Mouse (Mus musculus) brain, adult 2 months (tissue): Measurements from ENCODE around the gene Stk11.

Source experiments
- DNase-seq: peaks from one replicate; pipeline ENCODE4 v3.0.0; 2011; ENCODE audit warnings: low read depth, low spot score

Gene Stk11

DNA sequence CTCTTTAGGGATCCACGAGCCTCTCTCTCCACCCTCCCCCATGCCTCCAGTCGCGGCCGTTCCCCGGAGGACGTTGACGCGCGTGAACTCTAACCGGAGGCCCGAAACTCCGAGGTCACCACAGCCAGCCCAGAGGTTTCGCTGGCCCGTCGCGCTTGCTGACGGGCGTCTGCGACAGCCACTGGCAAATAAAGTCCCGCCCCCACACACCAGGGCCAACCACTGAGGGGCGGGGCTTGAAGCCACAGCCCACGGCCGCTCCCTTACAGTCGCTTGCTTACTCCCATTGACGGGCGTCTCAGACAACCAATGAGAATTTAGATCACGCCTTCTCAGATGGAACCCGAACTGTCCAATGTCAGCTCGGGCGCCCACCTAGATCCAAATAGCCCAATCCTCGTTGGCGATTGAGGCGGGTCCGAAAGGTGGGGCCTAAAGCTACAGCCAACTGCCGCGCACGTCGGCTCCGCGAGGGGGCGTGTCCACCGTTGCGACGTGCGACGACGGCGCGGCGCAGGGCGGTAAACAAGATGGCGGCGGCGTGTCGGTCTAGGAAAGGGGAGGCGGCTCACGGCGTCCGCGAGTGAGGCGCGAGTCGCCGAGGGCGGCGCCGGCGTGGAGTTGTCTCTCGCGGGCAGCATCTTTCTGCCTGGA is at the start of gene Stk11:
Gene Stk11 (plus strand): TSS at position 514 of the 654 bp plus-strand sequence.
- DNase-seq: peak; percentile 100

DNA sequence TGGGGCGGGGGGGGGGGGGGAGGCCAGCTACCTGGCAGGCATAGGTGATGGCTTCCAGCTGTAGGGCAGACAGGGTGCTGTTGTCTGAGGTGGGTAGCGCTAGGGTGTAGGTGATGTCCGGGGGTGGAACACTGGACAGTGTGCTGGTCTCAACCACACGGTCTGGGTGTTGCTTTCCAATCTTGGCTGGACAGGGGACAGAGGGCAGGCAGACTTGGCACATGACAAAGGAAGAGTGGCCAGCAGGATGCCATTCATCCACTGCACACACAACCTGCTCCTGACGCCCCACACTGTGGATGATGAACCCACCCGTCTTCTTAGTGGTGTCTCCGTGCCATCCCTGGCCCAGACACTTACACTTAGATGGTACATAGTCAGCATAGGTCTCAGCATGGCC is 46.4 kb upstream of the Stk11 start:
- DNase-seq: no peak

GRCm38 (mm10) chr10:80069948-80070450 is 45.6 kb upstream of the Stk11 start:
- DNase-seq: no peak

DNA sequence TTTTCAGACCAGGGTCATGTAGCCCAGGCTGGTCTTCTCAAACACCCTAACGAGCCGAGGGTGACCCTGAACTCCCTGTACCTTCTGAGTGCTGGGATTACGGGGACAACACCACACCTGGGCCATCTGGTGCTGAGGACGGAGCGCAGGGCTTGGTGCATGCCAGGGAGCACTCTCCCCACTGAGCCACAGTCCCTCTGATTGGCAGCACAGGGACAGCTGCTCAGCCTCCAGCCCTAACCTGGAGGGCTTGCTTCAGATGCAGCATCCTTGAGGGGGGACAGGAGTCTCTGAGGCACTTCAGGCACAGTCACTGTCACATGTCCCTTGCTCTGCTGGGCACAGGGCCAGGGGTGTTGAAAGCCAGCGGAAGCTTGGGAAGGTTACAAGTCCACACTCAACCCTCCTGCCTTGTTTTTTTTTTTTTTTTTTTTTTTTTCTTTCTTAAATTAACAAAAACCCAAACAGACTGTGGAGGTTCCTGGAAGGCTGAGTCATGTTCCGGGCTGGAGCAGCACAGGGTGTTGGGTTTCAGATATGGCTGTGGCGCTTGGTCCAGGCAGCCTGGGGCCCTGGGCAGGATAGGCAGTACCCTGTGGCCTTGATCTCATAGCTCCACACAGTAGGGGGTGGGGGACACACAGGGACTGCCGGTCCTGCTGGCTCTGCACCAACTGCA is 44.6 kb upstream of the Stk11 start:
- DNase-seq: peak; percentile 95

DNA sequence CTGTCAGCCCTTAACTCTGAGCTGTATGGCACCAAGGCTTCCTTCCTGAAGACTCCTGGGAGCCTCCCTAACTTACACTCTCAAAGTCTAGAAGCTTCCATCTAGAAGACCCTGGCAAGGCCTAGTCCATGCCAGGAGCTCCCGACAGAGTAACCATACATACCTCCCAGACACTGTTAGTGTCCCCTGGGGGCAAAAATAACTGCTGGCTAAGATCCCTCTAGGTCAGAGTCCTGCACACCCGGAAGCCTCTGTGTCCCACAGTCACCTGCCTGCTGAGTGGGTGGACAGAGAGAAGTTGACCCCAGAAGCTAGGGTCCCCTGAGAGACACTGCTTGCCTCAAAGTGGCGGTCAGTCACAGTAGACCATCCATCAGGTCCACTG is 44.1 kb upstream of the Stk11 start:
- no peak for DNase-seq

- DNase-seq: no peak
Measured at GRCm38 (mm10) chr10:80072623-80073489, 42.7 kb upstream of the Stk11 start.

DNA sequence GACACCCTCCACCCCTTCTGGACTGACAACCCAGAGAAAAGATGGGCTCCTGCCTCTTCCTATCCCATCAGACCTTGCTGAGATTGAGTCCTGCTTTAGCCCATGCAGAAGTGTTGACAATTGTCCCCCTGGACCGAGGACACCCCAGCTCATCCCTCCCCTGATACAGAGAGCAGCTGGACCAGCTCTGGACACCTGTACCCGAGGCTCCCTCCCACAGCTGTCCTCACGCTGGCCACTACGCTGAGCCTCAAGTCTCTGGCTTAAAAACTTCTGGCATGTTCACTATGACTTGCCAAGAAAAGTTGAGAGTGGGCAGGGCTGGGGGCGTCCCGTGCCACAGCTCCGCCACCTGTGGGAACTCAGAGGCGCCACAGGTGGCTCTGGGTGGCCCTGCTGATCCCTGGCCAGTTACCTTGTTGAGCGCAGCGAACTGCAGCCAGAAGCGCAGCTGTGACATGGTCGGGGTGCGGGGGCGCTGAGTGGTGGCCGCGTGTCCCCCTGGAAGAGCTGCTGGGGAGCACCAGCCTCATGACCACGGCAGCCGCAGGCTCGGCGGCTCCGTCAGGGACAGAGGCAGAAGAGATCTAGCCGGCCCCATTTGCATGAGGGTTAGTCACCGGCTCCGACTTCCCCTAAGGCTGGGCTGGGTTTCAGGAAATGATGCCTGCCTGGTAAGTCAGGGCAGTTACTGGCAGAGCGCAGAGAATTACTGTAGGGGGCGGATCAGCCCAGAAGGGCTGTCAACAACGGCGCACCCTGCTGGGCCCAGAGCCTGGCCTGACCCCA is 40.6 kb upstream of the Stk11 start:
- peak; percentile 83 for DNase-seq

- no peak for DNase-seq
Measured at GRCm38 (mm10) chr10:80075924-80076323, 39.7 kb upstream of the Stk11 start.

DNA sequence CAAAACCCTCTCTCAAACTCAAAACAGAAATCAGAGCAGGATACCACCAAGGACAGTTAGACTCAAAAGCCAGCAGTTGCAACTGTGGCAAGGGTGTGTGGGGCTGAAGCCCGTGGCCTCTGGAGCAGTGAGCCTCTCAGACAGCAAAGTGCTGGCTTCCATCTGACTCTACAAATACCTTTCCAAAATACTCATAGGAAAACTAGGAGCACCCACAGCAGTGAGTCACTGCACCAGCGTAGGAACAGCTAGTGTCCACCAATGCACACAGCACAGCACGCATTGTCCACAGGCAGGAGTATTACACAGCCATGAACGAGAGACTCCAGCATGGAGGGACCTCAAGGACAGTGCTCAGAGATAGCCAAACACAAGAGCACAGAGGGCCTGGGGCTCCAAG is 39.2 kb upstream of the Stk11 start:
- DNase-seq: no peak

GRCm38 (mm10) chr10:80077312-80077711 is 38.3 kb upstream of the Stk11 start:
- no peak for DNase-seq

DNA sequence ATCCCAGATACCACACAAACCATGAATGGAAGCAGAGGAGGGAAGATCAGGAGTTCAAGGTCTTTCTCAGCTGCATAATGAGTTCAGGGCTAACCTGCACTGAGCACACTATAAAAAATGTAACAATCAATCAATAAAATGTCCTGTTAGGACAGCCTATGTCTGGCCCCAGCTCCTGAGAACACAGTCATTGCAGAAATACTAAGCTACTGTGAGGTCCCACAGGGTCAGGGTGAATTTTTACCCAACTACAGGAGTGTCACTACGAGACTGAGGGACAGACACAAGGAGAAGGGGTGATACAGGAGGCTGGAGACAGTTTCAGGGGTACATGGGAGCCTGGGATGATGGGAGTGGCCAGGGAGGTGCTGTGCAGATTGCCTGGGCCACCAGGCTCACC is 37.2 kb upstream of the Stk11 start:
- no peak for DNase-seq

DNA sequence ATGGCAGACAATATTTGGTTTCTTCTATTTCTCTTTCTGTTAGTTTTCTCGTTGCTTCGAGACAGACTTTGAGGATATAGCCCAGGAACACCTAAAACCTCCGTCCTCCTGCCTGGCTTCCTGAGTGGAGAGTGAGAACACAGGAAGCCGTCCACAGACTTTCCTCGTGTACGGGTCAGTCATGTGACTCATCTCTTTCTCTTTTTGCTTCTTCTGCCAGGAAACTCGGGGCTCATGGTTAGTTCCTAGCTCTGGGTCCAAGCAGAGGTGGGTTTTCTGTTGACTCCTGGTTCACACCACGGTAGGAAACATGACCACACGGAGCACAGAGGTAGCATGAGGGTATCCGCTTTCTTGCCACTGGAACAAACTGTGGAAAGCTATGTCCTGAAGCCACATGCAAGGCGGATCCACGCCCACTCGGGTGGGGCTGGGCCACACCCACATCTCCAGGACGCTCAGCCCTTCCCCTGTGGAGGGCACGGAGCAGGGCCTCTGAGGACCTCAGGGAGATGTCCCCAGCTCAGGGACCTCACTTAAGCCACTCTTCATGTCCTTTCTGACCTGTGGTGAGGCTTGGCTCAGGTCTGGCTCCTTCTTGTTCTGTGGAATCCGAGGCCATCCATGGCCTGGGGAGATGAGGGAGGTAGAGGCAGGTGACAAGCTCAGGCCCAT is 35.1 kb upstream of the Stk11 start:
- no peak for DNase-seq

DNA sequence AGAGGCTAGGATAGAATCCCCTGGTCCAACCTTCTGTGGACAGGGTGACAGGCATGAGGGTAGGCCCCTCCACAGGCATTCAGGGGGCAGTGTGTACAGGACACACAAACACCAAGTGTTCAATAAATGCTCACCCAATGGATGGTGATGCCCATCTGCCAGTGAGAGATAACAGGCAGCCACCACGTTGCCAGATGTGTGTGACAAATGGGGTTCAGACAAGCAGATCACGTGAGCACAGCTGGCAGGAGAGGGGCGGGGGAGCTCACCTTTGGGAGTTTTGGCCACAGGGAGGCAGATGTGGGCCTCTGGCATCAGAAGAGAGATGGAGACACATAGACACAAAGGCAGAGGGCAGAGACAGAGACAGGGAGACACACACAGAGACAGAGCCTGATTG is 34.5 kb upstream of the Stk11 start:
- no peak for DNase-seq

DNA sequence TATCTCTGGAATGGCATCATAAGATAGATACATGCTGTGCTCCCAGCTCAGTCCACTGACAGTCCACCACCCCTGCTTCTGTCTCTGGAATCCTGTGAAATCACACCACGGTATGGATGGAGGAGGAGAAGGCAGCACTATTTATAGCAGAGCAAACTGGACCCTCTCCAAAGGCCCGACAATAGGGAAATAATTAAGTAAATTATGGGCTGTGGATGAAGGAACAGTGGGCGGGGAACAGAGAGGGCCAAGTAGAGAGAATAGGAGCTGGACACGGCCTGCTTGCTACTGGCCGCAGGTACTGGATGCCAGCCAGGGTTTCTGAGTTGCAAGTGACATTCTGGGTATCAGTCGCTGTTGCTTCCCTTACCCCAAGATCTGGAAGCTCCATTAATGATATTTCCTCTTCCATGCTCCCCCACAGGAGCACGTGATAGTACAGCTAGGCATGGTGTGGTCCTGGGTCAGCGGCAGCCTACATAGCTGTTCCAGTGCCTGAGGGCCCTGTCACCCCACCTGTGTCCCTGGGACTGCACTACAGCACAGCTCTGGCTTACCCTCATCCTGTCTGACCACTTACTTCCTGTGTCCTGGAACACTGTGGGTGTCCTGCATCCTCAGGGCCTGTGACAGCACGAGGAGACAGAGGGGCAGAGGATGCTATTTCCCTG is 30.7 kb upstream of the Stk11 start:
- DNase-seq: peak; percentile 67

GRCm38 (mm10) chr10:80086847-80087246 is 28.8 kb upstream of the Stk11 start:
- peak; percentile 27 for DNase-seq

DNA sequence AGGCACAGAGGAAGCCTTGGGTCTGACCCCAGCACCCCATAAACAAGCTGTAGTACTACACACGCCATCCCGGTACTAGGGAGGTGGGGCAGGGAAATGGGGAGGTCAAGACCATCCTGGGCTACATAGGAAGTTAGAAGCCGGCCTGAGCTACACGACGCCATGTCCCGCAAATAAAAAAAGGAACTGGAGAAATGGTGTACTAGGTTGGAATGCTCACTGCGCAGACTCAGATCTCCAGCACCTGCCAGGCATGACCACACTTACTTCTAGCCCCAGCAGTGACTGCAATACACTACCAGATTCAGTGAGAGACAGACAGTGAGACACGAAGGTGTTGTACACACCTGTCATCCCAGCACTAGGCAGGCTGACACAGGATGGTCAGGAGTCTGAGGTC is 28.1 kb upstream of the Stk11 start:
- DNase-seq: no peak

- DNase-seq: no peak
Measured at GRCm38 (mm10) chr10:80089146-80089545, 26.5 kb upstream of the Stk11 start.

DNA sequence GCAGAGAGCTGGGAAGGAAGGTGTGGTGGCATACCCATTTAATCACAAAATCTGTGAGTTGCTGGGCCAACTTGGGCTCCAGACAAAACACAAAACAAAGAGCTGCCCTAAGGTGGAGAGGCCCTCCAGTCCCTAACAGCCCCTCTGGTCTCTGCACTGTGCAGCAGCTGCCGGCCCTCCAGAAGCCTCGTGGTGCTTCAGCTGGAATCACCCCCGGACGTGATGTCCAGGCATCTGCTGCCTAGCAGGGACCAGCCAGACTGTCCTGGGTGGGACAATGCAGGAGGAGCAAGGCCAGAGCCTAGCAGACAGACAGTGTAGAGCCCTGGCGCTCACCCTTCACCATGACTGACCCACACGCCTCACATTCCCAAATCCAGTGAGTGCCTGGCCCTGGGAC is 24.1 kb upstream of the Stk11 start:
- DNase-seq: no peak

GRCm38 (mm10) chr10:80092690-80093089 is 22.9 kb upstream of the Stk11 start:
- DNase-seq: no peak

DNA sequence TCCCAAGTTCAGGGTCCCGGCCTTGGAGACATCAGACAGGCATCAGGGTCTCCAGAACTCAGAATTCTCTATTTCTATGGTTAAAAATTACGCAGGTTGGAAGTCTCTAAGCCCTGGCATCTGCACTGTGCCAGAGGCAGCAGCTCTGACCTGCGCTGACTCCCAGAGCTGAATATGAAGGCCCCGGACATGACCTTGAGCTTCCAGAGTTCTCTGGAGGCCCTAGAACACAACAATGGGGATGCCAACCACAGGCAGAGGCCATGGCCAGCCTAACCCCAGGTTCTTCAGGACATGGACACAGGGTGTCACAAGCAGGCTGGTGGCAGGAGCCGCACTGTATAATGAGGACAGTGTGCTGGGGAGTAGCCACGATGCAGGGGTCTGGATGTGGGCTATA is 21.5 kb upstream of the Stk11 start:
- DNase-seq: no peak
